Mouse (Mus musculus): Measurements from ENCODE around the gene Prm1. TPM values are rescaled to one million over a fixed set of nuclear protein-coding genes. Genes with fewer than 3 reads are reported as not detected.

The Prm1 gene
- total RNA-seq, 2 experiments from 2014 or later = not detected

GRCm38 (mm10) chr16:10784793-10785370 lies 20.8 kb downstream of the Prm1 start:
- DNase-seq = peak; percentile 95 to 98
- intact Hi-C loops (cut with DNase I) = loop anchor here (1.0 to 5.0 kb wide), 4 partner anchors 62 to 214 kb away; no protein-coding TSS in a partner anchor

- DNase-seq = peak; percentile 48 to 61
- intact Hi-C loops (cut with DNase I) = loop anchor here (2.0 kb wide), 1 partner anchor 213 kb away; no protein-coding TSS in a partner anchor
Measured at GRCm38 (mm10) chr16:10783883-10784792, 21.5 kb downstream of the Prm1 start.

- intact Hi-C loops (cut with DNase I) = no loop called here
- DNase-seq = no peak
Measured at GRCm38 (mm10) chr16:10783451-10783850, 22.2 kb downstream of the Prm1 start.

- intact Hi-C loops (cut with DNase I) = no loop called here
Measured at GRCm38 (mm10) chr16:10783152-10783434, 22.5 kb downstream of the Prm1 start.

GRCm38 (mm10) chr16:10782377-10783151 lies 23.1 kb downstream of the Prm1 start:
- DNase-seq = no peak
- intact Hi-C loops (cut with DNase I) = no loop called here

More at GRCm38 (mm10) chr16:10783152-10783434, 22.5 kb downstream of the Prm1 start:
- DNase-seq = no peak

GRCm38 (mm10) chr16:10781862-10782371 lies 23.7 kb downstream of the Prm1 start:
- DNase-seq = no peak
- intact Hi-C loops (cut with DNase I) = no loop called here

- DNase-seq = no peak
- intact Hi-C loops (cut with DNase I) = no loop called here
Measured at GRCm38 (mm10) chr16:10780631-10781120, 25.0 kb downstream of the Prm1 start.

- no peak for DNase-seq
- intact Hi-C loops (cut with DNase I) = no loop called here
Measured at GRCm38 (mm10) chr16:10777579-10778160, 28.0 kb downstream of the Prm1 start.

GRCm38 (mm10) chr16:10776322-10776721 lies 29.3 kb downstream of the Prm1 start:
- DNase-seq = no peak
- intact Hi-C loops (cut with DNase I) = no loop called here

- DNase-seq = no peak
- intact Hi-C loops (cut with DNase I) = no loop called here
Measured at GRCm38 (mm10) chr16:10774726-10775125, 30.9 kb downstream of the Prm1 start.

- intact Hi-C loops (cut with DNase I) = no loop called here
- DNase-seq = no peak
Measured at GRCm38 (mm10) chr16:10773543-10773942, 32.1 kb downstream of the Prm1 start.

- intact Hi-C loops (cut with DNase I) = no loop called here
- no peak for DNase-seq
Measured at GRCm38 (mm10) chr16:10771769-10772510, 33.7 kb downstream of the Prm1 start.

GRCm38 (mm10) chr16:10770531-10771325 lies 34.9 kb downstream of the Prm1 start:
- no peak for DNase-seq
- intact Hi-C loops (cut with DNase I) = no loop called here

- DNase-seq = no peak
- intact Hi-C loops (cut with DNase I) = loop anchor here (2.0 to 5.0 kb wide), 4 partner anchors 47 to 197 kb away; no protein-coding TSS in a partner anchor
Measured at GRCm38 (mm10) chr16:10769661-10770060, 36.0 kb downstream of the Prm1 start.

GRCm38 (mm10) chr16:10768821-10769220 lies 36.8 kb downstream of the Prm1 start:
- no peak for DNase-seq
- intact Hi-C loops (cut with DNase I) = loop anchor here (2.0 to 5.0 kb wide), 4 partner anchors 47 to 197 kb away; no protein-coding TSS in a partner anchor

GRCm38 (mm10) chr16:10767158-10767557 lies 38.5 kb downstream of the Prm1 start:
- intact Hi-C loops (cut with DNase I) = loop anchor here (2.0 to 5.0 kb wide), 4 partner anchors 45 to 195 kb away; no protein-coding TSS in a partner anchor
- peak; percentile 71 to 88 for DNase-seq

GRCm38 (mm10) chr16:10764323-10764722 lies 41.3 kb downstream of the Prm1 start:
- intact Hi-C loops (cut with DNase I) = no loop called here
- peak; percentile 36 to 58 for DNase-seq

GRCm38 (mm10) chr16:10763540-10764264 lies 41.9 kb downstream of the Prm1 start:
- DNase-seq = peak in 1 of 2 experiments; percentile 31
- intact Hi-C loops (cut with DNase I) = no loop called here

All from heart, postnatal 14 days (tissue).